Mouse (Mus musculus) midbrain, postnatal 0 days (tissue): ENCODE results near the gene Stip1. TPM values are rescaled to one million over a fixed set of nuclear protein-coding genes. Genes with fewer than 3 reads are reported as not detected.
A peak's percentile ranks its signal among the peaks of the same experiment; 100 is the strongest.

Experiments used
- ATAC-seq: fragments of 200-750 bp; cut with Nextera tagmentation; 2 replicates; pipeline ENCODE4 v1.8.0; 2017; ENCODE audit warnings: moderate number of reproducible peaks, mild to moderate bottlenecking, moderate TSS enrichment, moderate library complexity; ENCODE audit not compliant: low FRiP score
- DNase-seq: peaks from one replicate; pipeline ENCODE4 v3.0.0-alpha.2; 2015; ENCODE audit warnings: low spot score
- H3K27ac ChIP-seq: fragments of 300-500 bp; sonication (generic); 2 replicates; pipeline ENCODE4 v1.5.1; 2014; ENCODE audit warnings: low read depth, mild to moderate bottlenecking, low read length, mixed read lengths
- H3K27me3 ChIP-seq: fragments of 300-500 bp; sonication (generic); 2 replicates; pipeline ENCODE4 v1.6.1; 2014; ENCODE audit warnings: low read length, control low read depth, mixed read lengths; ENCODE audit not compliant: insufficient read depth
- H3K36me3 ChIP-seq: fragments of 300-500 bp; sonication (generic); 2 replicates; pipeline ENCODE4 v1.6.1; 2014; ENCODE audit warnings: low read length, control low read depth, mixed read lengths; ENCODE audit not compliant: insufficient read depth
- H3K4me1 ChIP-seq: fragments of 300-500 bp; sonication (generic); 2 replicates; pipeline ENCODE4 v1.6.1; 2014; ENCODE audit warnings: mild to moderate bottlenecking, control low read depth, antibody characterized with exemption, low read length, mixed read lengths; ENCODE audit not compliant: insufficient read depth
- H3K4me2 ChIP-seq: fragments of 300-500 bp; sonication (generic); 2 replicates; pipeline ENCODE4 v1.6.1; 2014; ENCODE audit warnings: low read depth, mild to moderate bottlenecking, low read length, mixed read lengths; ENCODE audit not compliant: poor library complexity, severe bottlenecking
- H3K4me3 ChIP-seq: fragments of 300-500 bp; sonication (generic); 2 replicates; pipeline ENCODE4 v1.5.1; 2014; ENCODE audit warnings: low read depth, mild to moderate bottlenecking, low read length, moderate library complexity
- H3K9ac ChIP-seq: fragments of 300-500 bp; sonication (generic); replicated peaks from 2 replicates; pipeline ENCODE4 v1.6.1; 2014; ENCODE audit warnings: mild to moderate bottlenecking, low read length, moderate library complexity, mixed read lengths; ENCODE audit not compliant: poor library complexity, severe bottlenecking
- H3K9me3 ChIP-seq: fragments of 300-500 bp; sonication (generic); 2 replicates; pipeline ENCODE4 v1.6.1; 2016; ENCODE audit warnings: low read length, control low read depth
- CTCF ChIP-seq: IDR thresholded peaks from 2 replicates; pipeline ENCODE4 v1.5.1; 2016; ENCODE audit warnings: antibody characterized with exemption, mild to moderate bottlenecking
- WGBS: fragments of 180-500 bp; shearing (Covaris S2); extraction: QIAGEN DNeasy Blood & Tissue Kit; methylation state at CpG from one replicate; pipeline ENCODE4 v1.1.7; 2014; 5-methylcytosine and 5-hydroxymethylcytosine counted together
- polyA plus RNA-seq: library from polyadenylated mRNA; unstranded; fragments of >200 nt; fragmentation: Nextera tagmentation; extraction: Ambion mirVana; gene quantifications from 2 replicates; pipeline ENCODE4 v1.2.1, GENCODE M21; 2015
- total RNA-seq: library from RNA; depleted of rRNA; stranded (reverse); fragments of >200 nt; gene quantifications from 2 replicates; pipeline ENCODE4 v1.2.3, GENCODE M21; 2014

The Stip1 gene
- total and polyA plus RNA-seq, 2 experiments from 2014 or later, result 97.0 to 142 TPM

- no peak for TF ChIP-seq CTCF
- Histone ChIP-seq H3K4me2 (no peak overlapping the region), H3K4me3 (no peak overlapping the region), H3K9ac (no peak overlapping the region), H3K27me3 (no peaks in the 10 kb centered on the region), H3K36me3 (no peaks in the 10 kb centered on the region), H3K4me1 (peaks cover 10% of the 10 kb centered on the region; the same call in 1 of the 2 replicates), H3K27ac (no peak overlapping the region), H3K9me3 (no peaks in the 10 kb centered on the region)
- ATAC-seq (no peak), DNase-seq (no peak)
- 44% methylated on average over 7 of the region's 8 CpGs for WGBS
Observed at GRCm38 (mm10) chr19:7066828-7067342, 27.1 kb upstream of the Stip1 start.

GRCm38 (mm10) chr19:7066034-7066827 lies 26.5 kb upstream of the Stip1 start:
- WGBS, result 30% methylated on average over 14 of the region's 15 CpGs
- DNase-seq (peak; percentile 56), ATAC-seq (no peak)
- Histone ChIP-seq H3K27ac (no peak overlapping the region), H3K4me3 (no peak overlapping the region), H3K9ac (0 out of 2 replicates have a peak overlapping the region, but pooled peaks have one; percentile 13), H3K9me3 (no peaks in the 10 kb centered on the region), H3K4me2 (peak overlapping the region; percentile 6; the same call in 1 of the 2 replicates), H3K27me3 (no peaks in the 10 kb centered on the region), H3K4me1 (peaks cover 10% of the 10 kb centered on the region; the same call in 1 of the 2 replicates), H3K36me3 (no peaks in the 10 kb centered on the region)
- no peak for TF ChIP-seq CTCF

DNA sequence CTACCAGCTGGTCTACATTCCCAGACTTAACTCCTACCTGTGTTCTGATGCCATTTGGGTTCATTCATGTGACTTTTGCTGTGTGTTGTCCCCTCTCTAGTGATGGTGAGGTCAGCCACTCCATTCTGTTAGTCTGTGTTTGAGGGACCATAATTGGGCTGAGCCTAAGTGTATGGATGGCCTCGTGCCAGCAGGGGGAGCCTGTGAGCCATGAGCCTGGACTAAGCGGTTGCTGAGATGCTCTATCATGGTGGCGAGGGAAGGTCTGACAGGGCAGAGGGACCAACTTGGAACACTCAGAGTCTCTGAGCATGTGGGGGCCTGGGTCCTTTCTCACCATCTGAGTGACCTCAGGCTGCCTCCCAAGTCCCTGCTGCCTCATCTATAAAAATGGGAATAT lies 24.8 kb upstream of the Stip1 start:
- TF ChIP-seq CTCF, result peak; percentile 100

GRCm38 (mm10) chr19:7062916-7063315 lies 23.1 kb upstream of the Stip1 start:
- DNase-seq, result no peak
- ATAC-seq, result no peak
- Histone ChIP-seq H3K36me3 (no peaks in the 10 kb centered on the region), H3K27ac (no peak overlapping the region), H3K4me3 (no peak overlapping the region), H3K4me1 (peaks cover 6% of the 10 kb centered on the region; the same call in 1 of the 2 replicates), H3K4me2 (no peak overlapping the region), H3K9me3 (no peaks in the 10 kb centered on the region), H3K9ac (no peak overlapping the region), H3K27me3 (no peaks in the 10 kb centered on the region)
- no peak for TF ChIP-seq CTCF
- WGBS, result 90% methylated on average over 8 of the region's 8 CpGs

More for the DNA sequence above, 24.8 kb upstream of the Stip1 start:
- Histone ChIP-seq H3K27me3 (no peaks in the 10 kb centered on the region), H3K4me2 (no peak overlapping the region), H3K9me3 (no peaks in the 10 kb centered on the region), H3K27ac (no peak overlapping the region), H3K4me1 (peaks cover 10% of the 10 kb centered on the region; the same call in 1 of the 2 replicates), H3K36me3 (no peaks in the 10 kb centered on the region), H3K4me3 (no peak overlapping the region), H3K9ac (no peak overlapping the region)
- ATAC-seq (peak; percentile 54; the same call in 1 of the 2 replicates), DNase-seq (peak; percentile 88)
- WGBS, result 2% methylated on average over 3 of the region's 3 CpGs

DNA sequence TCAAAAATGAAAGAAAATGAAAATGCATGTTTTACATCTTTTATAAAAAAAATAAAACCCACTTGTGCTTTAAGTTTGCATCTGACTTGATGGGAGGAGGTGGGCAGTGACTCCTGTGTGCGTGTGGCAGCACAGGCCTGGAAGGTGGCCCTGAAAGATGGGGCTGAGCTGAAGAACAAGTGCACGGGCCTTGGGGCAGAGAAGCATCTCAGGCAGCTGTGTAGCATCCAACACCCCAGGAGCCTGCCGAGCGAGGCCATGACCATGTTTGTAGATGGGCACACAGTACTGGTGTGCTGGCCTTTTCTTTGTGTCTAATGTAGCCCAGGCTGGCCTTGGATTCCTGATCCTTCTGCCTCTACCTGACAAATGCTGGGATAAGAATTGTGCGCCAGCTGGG lies 22.3 kb upstream of the Stip1 start:
- Histone ChIP-seq H3K4me3 (no peak overlapping the region), H3K4me1 (peaks cover 8% of the 10 kb centered on the region; the same call in 1 of the 2 replicates), H3K36me3 (no peaks in the 10 kb centered on the region), H3K9ac (no peak overlapping the region), H3K27ac (no peak overlapping the region), H3K4me2 (no peak overlapping the region), H3K27me3 (no peaks in the 10 kb centered on the region), H3K9me3 (no peaks in the 10 kb centered on the region)
- DNase-seq (no peak), ATAC-seq (no peak)
- TF ChIP-seq CTCF, result no peak
- 91% methylated on average over 5 of the region's 5 CpGs for whole genome bisulfite sequencing

- Histone ChIP-seq H3K27me3 (no peaks in the 10 kb centered on the region), H3K4me3 (no peak overlapping the region), H3K9me3 (no peaks in the 10 kb centered on the region), H3K36me3 (no peaks in the 10 kb centered on the region), H3K27ac (no peak overlapping the region), H3K9ac (no peak overlapping the region), H3K4me2 (peak overlapping the region; percentile 100; the same call in 1 of the 2 replicates), H3K4me1 (peaks cover 9% of the 10 kb centered on the region; the same call in 1 of the 2 replicates)
- no peak for DNase-seq
- no peak for TF ChIP-seq CTCF
- 66% methylated on average over 6 of the region's 6 CpGs for WGBS
- ATAC-seq, result no peak
Observed at GRCm38 (mm10) chr19:7058541-7058940, 18.8 kb upstream of the Stip1 start.
